Mouse (Mus musculus): ENCODE measurements around the gene Abcb1b.
A peak's percentile ranks its signal among the peaks of the same experiment; 100 is the strongest.

Gene Abcb1b

DNA sequence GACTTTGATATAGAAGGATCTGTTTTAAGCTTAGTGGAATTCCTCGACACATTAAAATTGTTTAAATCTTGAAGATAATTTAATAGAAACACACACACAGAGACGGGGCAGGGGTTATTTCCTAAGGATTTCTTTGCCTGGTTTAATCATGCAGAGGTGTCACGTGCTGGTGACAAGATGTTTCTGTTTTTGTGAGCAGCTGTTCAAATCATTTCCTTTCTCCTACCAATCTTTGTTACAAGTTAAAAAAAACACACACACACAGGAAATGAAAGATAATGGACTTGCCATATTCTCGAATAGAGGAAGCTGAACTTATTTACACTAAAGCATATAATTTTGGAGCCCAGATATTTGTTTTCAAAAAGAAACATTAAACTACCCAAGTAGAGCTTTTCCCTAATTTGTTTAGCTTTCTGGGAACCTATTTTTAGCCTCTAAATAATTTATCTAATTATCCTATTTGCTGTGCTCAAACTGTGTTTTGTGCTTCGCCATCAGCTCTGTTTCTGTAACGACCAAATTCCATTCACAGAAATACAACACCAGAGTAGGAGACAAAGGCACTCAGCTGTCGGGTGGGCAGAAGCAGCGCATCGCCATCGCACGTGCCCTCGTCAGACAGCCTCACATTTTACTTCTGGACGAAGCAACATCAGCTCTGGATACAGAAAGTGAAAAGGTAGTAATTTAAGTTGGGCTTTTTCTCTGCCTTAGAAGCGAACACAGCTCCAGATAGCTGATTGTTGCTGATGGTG is 65.8 kb downstream of the Abcb1b start:
- peak; percentile 31 to 60 for DNase-seq (ENCODE audit: low spot score in 2 of 2)

DNA sequence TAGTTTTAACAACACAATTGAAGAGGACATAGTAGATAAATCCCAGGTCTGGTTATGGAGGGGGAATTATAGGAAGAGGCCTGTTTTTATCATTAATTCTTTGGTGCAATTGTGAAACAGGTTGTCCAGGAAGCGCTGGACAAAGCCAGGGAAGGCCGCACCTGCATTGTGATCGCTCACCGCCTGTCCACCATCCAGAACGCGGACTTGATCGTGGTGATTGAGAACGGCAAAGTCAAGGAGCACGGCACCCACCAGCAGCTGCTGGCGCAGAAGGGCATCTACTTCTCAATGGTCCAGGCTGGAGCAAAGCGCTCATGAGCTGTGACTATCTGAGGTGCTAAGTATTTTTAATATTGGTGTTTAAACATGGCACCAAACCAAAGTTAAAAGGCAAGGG is 67.7 kb downstream of the Abcb1b start:
- DNase-seq (ENCODE audit: low spot score in 2 of 2) = peak; percentile 3 to 32

DNA sequence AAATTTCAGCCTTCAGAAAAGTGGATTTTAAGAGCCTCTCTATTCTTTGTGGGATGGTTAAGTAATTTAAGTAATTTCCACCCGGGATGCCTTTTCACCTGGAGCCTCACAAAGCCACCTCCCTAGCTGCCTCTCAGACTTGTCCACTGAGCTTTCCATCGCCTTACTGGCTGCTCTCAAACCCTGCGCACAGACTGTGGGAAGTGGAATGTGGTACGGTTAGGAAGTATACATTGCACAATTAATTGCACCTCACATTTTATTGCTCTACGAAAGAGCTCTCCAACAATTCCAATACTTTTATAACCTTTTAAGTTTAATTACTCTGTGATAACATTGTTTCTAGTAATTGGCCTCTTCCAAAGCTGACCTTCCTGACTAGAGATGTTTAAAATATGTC is 68.4 kb downstream of the Abcb1b start:
- no peak for DNase-seq (ENCODE audit: low spot score in 2 of 2)

DNA sequence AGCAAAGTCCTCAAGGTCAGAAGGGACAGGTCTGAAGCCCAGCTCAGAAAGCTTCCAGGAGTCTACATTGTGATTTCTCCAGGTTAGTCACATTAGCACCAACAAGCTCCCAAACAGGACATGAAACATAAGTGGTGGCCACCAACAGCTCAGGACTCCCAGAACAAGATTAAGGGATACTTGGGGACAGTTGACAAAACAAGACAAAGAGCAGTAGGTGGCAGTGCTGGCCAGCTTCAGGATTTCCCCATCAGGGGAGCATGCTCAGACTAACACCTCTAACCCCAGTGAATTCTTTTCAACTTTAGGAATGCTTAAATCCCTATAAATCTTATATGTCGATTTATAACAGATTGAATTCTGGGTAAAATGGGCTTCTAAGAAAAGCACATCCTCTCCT is 70.1 kb downstream of the Abcb1b start:
- peak; percentile 10 to 17 for DNase-seq (ENCODE audit: low spot score in 2 of 2)

DNA sequence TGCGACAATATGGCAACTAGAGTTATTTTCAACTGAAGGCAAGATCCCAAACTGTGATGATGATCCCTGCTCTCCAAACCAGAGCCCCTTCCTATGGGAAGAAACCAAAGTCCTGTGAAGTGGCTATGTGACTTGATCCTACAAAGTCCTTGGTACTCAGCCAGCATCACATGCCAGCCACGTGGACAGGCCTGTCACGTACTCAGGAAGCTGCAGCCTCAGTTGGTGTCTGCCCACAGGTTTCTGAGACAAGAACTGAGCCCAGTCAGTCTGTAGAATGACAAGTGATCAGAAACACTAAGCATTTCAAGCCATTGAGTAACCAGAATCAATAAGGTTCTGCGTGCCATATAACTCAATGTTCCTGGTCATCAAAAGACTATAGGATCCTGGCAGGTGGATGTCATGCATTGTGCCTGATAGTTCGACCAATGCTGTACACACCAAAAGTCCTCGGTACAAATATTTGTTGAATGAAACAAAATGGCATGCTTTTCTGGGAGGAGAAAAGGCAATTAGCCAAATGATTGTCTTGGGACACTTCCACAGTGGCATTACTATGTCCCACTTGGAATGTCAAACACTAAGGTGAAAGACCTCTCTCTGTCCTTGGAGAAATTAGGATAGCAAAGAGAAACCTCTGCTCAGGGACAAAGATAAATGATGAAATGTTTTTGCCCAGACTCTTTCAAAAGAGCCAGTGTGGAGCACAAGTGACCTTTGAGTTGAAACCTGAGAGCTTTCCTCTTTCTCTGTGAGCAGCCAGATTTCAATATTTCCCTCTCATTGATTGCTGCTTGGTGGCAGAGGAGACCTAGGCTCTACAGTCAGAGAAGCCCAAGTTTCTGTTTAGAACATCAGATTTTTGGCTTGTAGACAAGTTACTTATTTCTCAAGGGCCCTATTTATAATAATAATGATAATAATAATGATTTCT is 75.3 kb downstream of the Abcb1b start:
- DNase-seq (ENCODE audit: low spot score in 2 of 2) = no peak

- DNase-seq (ENCODE audit: low spot score in 2 of 2) = no peak
Measured at GRCm38 (mm10) chr5:8877086-8877485, 79.1 kb downstream of the Abcb1b start.

- no peak for DNase-seq (ENCODE audit: low spot score in 2 of 2)
Measured at GRCm38 (mm10) chr5:8877800-8878199, 79.9 kb downstream of the Abcb1b start.

DNA sequence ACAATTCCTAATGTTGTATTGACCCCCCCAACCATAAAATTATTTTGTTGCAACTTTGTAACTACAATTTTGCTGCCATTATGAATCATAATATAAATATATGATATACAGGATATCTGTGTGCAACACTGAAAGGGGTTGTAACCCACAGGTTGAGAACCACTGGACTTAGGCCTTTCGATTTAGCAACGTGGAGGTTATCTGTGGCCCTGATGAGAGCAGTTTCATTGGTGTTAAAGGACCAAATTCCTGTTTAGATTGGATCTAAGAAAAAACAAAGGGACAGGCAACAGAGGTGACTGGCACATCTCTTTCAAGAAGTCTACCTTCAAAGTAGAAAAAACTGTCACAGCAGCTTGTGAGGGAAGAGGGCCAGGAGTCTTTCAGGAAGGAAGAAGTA is 87.9 kb downstream of the Abcb1b start:
- no peak for DNase-seq (ENCODE audit: low spot score in 2 of 2)

DNA sequence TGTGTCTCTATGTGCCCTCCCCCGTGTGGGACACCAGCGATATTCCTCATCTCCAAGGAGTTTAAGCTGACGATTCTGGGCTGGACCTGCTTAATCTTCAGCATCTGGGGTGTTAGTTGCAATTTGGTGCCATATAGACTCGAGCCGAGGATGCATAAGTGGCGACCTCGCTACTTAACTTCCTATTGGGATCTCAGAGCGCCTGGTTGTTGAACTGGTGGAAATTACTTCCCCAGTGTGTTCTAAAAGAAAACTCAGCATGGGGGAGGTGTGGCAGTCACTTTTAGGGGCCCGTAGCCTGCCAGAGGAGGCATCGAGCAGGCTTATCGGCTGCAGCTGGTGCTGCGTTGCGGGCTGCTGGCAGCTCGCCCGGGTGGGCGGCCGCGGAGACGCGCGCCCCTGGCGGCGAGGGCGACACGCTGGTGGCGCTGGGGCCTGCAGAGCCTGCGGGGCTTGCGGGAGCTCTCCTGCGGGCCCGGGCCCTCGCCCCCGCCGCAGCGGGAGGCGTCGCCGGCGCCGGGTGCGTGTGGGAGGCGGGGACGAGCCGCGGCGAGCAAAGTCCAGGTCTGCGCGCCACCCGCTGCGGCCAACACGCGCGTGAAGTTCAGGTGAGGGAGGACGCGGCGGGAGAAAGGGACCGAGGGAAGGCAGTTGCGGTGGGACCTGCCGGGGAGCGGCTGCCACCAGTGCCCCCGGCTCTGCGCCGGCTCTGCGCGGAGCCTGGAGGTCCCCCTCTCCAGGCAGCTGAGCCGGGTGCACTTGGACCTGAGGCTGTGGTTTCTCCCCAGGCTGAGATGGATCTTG is 95.6 kb downstream of the Abcb1b start, which contains the start of gene Abcb4:
Abcb4 (plus strand) TSS at position 418 of the 804 bp plus-strand sequence.
- DNase-seq (ENCODE audit: low spot score in 2 of 2) = peak; percentile 49 to 56

DNA sequence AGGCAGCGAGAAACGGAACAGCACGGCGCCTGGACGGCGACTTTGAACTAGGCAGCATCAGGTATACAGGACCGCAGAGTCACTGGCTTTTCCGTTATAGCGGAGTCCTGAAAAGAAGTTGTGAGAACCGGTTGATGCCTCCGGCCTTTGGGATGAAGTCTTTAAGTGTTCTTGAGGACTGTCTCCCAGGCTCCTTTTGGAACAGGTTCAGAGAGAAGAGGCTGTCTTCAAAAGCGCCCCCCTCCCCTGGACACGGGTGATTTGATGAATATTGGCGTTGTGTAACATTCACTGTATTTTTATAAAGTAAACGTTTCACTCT is 96.1 kb downstream of the Abcb1b start:
- no peak for DNase-seq (ENCODE audit: low spot score in 2 of 2)

DNA sequence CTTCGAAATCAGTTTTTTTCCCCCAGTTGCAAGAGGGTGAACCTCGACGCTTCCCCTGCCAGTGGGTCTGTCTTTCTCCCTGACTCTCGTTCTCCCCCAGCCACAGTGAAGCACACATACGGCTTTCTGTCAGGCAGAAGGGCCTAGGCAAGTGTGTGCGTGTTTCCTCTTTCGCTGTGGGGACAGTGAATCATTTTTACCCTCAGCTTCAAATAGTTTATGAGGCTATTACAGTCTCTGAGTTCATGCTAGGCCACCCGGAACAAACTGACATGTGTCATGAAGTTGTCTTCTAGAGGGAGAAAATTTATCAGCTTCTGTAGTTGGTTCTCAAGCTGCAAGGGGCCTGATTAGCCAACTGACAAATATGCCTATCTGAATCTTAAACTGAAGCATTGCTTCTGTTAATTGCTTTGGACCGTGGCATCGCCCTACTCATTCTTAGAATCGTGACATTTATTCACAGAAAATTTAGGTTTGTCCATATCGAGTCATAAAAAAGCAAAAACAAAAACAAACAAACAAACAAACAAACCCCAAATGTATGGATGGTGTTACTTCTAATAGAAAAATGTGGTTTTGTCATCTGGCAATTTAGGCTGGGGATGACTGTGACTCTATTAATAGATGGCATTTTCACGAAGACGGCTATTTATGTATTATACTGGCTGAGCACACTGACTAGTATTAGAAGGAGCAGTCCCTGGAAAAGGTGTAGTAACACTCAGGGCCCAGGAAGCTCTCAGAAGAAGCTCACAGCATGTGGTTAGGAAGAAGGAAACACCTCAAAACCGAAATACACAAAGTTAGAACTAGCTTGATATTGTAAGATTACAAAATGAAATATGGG is 96.9 kb downstream of the Abcb1b start:
- peak; percentile 3 to 7 for DNase-seq (ENCODE audit: low spot score in 2 of 2)

- no peak for DNase-seq (ENCODE audit: low spot score in 2 of 2)
Measured at GRCm38 (mm10) chr5:8896198-8896597, 98.3 kb downstream of the Abcb1b start.

- no peak for DNase-seq (ENCODE audit: low spot score in 2 of 2)
Measured at GRCm38 (mm10) chr5:8898246-8898645, 100.3 kb downstream of the Abcb1b start.

- no peak for DNase-seq (ENCODE audit: low spot score in 2 of 2)
Measured at GRCm38 (mm10) chr5:8901001-8901400, 103.1 kb downstream of the Abcb1b start.

DNA sequence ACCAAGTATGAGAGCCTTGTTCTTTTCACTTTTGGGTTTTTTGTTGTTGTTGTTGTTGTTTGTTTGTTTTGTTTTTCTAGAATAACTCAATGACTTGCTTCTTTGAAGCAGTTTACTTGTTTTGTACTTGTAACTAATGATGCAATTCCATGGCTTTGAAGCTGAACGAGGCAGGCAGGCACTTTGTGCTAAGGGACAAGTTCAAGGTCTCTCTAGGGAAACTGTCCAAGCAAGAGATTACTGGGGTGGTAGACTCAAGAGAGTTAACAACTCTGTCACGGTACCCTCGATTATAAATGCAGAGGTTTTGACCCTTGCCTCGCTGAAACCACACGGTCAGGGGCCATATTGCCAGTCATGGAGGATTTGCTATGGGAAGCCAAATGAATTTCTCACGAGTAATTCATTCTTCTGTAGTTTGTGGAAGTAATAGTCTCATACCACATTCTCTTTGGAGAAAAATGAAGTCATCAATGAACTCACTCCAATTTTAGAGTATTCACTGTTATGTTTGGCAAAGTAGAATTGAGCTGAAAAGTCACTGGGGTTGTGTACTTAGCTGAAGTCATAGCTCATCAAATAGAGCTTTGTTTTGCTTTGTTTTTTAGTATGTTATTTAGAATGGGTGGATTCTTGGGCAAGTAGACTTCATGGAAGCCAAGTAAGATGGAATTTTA is 104.3 kb downstream of the Abcb1b start:
- DNase-seq (ENCODE audit: low spot score in 2 of 2) = no peak

GRCm38 (mm10) chr5:8904539-8904938 is 106.6 kb downstream of the Abcb1b start:
- no peak for DNase-seq (ENCODE audit: low spot score in 2 of 2)

DNA sequence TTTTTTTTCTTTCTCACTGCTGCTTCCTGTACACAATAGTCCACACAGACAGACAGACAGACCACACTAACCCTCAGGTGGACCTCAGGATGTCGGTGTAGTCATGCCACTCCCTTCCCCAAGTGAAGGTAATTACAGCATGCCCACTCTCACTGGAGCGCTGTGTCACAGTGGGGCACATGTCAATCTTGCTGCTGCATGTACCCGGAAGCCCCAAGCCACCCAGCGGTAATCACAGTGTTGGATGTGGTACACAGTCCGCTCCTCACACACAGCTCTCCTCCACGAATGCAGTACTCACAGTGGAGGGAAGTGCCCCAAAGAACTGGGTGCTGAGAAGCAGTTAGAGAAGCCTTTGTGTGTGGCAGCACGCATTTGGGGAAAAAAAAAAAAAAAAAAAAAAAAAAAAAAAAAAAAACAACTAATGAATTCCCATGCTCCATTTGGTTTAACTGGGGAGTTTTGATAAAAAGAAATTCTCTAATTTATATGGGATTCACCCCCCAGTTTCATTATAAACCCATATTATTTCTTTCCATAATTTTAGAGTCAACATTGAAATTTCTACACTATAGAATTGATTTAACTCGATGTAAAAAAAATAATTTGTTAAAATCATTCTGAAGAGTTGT is 113.7 kb downstream of the Abcb1b start:
- DNase-seq (ENCODE audit: low spot score in 2 of 2) = no peak

All from heart, adult 9 months (tissue).